Mouse (Mus musculus) left cerebral cortex, postnatal 14 days (tissue): Measurements from ENCODE around the gene Serpina3j. TPM values are rescaled to one million over a fixed set of nuclear protein-coding genes. Genes with fewer than 3 reads are reported as not detected.
"Not testable (repeated sequence)": the region's sequence is repeated elsewhere in the genome, so short reads cannot be mapped to it uniquely, and the experiment has no call there.

ENCODE experiments used
- DNase-seq, 2 experiments: peaks; one replicate each; pipeline ENCODE4 v3.0.0; 2021 to 2022; ENCODE audit warnings: low spot score in 2 of 2, mixed read lengths in 1 of 2
- intact Hi-C: fragments of 180-260 bp; cut with DNase I; formaldehyde crosslinking; loops from one replicate; pipeline ENCODE4 v1.15.1; 2025
- long read RNA-seq, 2 experiments: library from polyadenylated mRNA; stranded (forward); transcript quantifications; one replicate each; pipeline ENCODE4 v2.0.0; 2021
- total RNA-seq, 2 experiments: library from RNA; stranded (reverse); gene quantifications; 2 replicates each; pipeline ENCODE4 v1.2.3; 2021

The Serpina3j gene
- not detected for total RNA-seq
- long read RNA-seq, experiment 1: 0 reads
- long read RNA-seq, experiment 2: 0 reads

DNA sequence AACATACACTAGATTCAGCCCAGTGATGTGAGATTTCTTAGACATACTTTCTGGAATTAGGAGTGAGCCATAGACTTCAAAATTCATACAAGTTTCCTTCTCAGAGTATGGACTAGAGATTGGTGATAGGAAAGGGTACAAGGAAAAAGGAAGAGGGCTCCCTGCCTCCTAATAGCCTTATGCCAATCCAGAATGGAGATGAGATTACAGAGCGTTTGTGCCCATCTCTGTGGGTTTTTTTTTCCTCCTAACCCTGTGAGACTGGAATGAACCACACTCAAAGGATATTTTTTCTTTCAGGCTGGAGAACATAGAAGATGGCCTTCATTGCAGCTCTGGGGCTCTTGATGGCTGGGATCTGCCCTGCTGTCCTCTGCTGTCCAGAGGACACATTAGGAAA, at the start of gene Serpina3j:
Gene Serpina3j, plus strand, starts transcription at position 301 of the 400 bp plus-strand sequence.
- intact Hi-C loops: no loop called here
- no peak for DNase-seq

DNA sequence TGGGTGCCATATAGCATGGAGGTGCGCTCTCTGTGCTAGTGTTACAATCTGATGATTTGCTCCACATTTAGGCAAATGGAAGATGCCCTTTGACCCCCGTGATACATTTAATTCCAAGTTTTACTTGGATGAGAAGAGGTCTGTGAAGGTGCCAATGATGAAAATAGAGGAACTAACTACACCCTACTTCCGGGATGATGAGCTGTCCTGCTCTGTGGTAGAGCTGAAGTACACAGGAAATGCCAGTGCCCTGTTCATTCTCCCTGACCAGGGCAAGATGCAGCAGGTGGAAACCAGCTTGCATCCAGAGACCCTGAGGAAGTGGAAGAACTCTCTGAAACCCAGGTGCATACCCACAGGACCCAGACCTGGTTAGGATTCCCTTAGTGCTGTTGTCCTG, 48.0 kb upstream of the Serpina3j start:
- intact Hi-C loops: no loop called here

DNA sequence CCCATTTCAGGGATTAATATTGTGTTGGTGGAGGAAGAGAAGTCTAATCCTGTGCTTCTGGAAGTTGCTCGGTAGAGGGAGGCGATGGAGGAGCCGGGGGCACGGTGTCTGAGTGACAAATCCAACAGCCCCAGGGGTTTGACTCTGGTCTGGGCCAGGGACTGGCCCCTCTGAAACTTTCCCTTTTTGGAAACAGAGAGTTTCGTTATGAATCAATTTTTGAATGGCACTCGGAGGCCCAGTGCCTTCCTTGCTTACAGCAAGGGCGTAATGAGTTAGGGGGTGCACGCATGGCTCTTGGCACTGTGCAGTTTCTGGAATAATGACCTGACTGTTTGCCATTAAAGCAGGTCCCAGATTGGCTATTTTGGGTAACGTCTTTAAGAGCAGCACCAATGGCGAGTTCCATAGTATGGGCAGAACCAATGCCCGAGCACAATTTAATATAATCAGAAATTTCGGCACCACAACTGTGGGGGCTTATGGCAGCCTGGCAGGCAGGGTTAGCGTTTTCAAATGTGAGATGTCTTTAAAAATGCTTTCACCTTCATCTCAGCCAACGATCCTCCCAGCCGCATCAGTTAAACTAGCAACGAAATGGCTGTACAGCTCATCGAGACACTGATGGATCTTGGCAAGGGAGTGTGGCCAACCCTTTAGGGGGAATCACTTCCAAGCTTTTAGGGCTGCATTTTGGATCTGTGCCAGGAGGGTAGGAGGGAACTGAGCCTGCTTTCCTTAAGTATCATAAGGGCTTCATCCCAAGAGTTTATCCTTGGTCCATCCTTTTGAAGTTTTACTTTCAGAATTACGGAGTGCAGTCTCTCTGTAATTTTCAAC, 35.9 kb upstream of the Serpina3j start:
- DNase-seq: no peak
- intact Hi-C loops: no loop called here

More for the DNA sequence above, 48.0 kb upstream of the Serpina3j start:
- DNase-seq: no peak

DNA sequence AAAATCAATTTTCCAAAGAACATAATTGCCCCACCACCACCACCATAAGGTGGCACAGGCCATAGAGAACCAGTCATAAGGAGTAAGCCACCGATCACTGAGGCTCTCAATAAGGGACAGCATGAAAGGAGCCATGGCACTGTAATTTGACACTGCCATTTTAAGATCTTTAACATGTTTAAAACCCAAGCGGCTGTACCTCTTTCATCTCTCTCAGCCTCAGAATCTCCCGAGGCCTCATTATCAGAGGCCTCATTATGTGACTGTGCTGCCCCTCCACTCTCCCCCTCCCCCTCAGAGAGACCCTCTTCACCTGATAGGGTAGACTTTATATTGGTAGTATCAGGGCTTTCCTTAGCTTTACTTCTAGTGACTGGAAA, 35.3 kb upstream of the Serpina3j start:
- intact Hi-C loops: no loop called here
- DNase-seq: no peak

DNA sequence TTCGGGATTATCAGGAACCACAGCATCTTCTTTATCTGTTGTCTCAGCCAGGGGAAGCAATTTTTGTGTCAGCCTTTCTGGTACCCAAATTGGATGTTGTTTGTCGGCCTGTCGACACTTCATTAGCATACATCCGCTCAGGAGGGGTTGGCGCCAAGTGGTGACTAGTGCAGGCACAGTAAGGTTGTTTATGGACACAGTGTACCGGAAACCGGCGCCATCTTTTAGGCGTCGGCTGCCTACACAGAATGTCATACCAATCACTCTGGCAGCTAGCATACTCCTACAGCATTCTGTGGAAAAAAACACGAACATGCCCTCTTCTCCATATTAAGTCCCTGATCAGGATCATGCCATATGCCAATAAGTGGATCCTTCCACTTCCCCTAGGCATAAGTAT, 31.0 kb upstream of the Serpina3j start:
- no peak for DNase-seq
- intact Hi-C loops: no loop called here

DNA sequence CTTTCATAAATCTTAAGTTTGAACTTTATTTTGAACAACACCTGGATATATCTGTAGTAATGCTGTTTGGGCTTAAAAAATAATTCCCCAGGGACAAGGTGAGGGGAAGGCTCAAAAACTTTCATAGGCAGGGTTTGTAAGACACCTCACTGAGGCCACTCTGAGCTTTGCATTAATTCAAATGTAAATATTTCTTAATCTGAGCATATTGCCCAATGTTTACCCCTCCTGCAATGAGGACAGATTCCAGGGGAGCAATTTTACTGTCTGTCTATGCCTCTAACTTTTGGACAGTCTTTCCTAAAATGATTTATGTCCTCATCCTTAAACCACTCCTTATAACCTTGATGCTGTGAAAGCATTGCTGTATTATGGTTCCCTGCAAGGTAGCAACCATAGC, 26.0 kb upstream of the Serpina3j start:
- intact Hi-C loops: no loop called here

DNA sequence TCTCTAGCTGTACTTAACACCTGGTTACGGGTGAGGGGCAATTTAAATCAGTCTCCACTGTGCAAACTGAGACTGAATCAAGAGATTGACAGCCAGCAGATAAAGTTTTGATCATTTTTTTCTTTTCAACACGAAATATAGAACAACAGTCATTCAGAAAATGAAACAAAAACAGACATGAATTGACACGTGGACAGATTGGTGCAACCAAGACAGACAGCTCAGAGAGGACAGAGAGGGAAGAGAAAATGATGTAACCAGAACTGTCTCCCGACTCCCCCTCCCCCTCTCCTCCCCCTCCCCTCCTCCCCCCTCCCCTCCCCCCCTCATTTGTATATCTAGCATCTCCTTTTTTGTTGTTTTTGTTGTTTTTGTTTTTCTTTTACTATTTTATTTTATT, 24.5 kb upstream of the Serpina3j start:
- intact Hi-C loops: no loop called here

More for the DNA sequence above, 26.0 kb upstream of the Serpina3j start:
- DNase-seq: no peak

DNA sequence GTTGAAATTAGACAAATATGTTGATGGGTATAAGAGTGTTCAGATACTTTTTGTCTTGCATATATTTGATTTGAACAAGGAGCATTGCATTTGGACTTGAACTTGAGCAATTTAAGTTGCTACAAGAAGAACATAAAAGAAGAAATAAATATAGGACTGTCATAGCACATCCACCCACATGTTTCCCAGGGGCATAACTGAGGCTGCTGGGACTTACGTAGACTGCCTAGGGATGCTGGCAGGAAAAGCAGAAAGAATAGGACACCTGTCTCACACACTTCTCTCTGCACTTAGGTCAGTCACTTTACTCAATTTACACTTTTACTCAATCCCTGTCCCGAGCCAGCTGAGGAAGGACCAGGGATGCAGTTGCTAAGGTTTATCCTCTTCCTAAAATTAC, 20.4 kb upstream of the Serpina3j start:
- intact Hi-C loops: no loop called here
- peak in 1 of 2 experiments; percentile 18 for DNase-seq

More for the DNA sequence above, 24.5 kb upstream of the Serpina3j start:
- DNase-seq: no peak

DNA sequence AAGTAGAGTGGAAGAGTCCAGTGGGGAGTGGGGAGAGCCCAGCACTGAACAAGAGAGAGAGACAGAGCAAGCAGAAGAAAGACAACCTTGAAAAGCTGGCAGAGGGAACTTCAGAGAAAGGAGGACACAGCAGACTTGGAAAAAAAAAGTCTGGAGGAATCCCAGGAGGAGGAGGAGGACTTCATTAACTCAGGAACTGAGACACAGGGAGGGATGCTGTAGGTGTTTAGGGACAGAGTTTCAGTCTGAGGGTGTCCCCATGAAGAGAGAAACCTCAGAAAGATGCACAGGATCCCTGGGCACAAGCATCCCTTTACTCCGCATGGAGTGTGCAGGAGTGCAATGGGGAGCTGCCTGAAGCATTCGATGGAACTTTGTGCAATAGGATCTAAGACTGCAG, 16.3 kb upstream of the Serpina3j start:
- intact Hi-C loops: no loop called here
- no peak for DNase-seq

DNA sequence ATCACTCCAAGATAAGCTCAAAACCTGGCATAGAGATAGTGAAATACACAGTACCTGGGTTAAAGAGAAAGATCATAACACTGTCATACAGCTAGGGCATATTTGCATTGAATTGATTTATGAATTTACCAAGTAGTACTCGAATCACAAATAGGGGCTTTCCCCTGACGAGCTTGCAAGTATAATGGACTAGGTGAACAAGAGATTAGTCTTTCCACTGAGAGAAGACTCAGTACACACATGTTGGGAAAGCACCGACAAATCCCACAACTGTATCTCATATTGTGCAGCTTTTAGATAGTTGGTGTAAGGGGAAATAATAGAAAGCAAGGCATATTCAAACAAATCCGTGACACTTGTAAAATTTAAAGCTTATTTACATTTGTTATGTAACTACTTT, 8.4 kb upstream of the Serpina3j start:
- intact Hi-C loops: no loop called here
- no peak for DNase-seq

DNA sequence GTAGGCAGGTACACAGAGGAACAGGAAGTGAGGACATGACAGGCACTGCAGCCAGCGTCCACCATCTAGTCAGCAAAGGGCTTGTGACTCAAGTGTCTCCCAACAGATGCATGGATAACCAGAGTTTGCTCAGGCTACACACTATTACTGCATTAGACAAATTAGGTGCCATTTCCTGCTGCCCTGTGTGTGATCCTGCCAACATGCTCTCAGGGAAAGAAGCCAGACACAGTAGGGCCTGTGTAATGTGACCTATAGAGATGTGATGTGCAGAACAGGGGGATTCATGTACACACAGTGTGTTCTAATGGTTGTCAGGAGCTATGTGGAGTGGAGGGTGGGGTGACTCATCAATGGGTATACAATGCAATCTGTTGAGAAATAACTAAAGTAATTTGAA, 8.1 kb downstream of the Serpina3j start:
- intact Hi-C loops: no loop called here

DNA sequence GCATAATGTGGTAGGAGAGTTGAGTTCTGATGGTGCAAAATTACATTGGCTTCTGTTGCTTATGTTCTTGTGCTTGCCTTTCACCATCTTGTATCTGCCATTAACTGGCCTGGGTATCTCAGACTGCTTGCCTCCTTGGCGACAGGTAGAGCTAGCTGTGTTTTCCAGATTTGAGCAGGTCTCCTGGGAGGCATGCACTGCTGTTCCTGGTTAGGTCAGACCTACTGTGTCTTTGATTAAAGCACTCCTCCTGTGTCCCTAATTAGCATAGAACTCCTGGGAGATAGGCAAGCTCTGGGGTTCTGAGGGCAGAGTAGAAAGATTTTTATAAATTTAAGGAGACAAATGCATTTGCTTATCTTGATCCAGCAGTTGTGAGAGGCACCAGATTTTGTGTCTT, 17.3 kb downstream of the Serpina3j start:
- no peak for DNase-seq
- intact Hi-C loops: no loop called here

More for the DNA sequence above, 8.1 kb downstream of the Serpina3j start:
- DNase-seq: no peak

DNA sequence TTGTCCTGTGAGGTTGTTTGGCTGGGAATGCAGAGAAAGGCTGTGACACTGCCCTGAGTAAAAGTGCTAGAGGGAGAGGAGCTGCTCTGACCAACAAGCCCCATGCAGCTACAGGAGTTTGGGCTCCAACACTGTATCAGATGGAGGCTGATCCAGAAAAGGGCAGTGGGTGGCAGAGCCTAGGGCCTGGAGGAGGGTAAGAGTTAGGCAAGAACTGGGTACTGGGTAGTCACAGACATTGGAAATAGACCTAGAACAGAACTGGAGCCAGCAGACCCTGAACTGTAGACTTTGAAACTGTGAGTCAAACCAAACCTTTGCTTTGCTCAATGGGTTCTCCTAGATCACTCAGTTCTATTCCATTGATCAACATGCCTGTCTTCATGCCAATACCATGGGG, 22.5 kb downstream of the Serpina3j start:
- DNase-seq, intact Hi-C loops: not testable (repeated sequence)

DNA sequence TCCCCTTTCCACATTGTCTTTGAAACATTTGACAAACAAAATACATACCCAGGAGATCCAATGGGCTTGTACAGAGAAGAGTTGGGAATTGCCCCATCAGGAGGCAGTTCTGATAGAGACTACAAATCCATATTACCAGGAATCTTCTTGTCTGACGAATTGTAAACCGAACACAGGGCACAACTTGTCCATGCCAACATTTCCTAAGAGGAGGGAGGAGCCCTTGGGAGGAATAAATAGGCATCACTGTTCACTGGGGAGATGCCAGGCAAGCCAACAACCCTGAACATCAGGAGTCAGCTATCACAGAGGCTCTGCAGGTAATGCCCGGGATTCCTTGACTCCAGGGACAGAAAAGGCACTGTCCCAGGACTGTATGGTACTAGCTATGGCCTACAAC, 23.9 kb downstream of the Serpina3j start, which contains the start of the genes Serpina3k and Serpina3m:
Gene Serpina3k, plus strand, starts transcription at position 261 of the 400 bp plus-strand sequence.
Gene Serpina3m, plus strand, starts transcription at position 261 of the 400 bp plus-strand sequence.
- intact Hi-C loops: not testable (repeated sequence)

DNA sequence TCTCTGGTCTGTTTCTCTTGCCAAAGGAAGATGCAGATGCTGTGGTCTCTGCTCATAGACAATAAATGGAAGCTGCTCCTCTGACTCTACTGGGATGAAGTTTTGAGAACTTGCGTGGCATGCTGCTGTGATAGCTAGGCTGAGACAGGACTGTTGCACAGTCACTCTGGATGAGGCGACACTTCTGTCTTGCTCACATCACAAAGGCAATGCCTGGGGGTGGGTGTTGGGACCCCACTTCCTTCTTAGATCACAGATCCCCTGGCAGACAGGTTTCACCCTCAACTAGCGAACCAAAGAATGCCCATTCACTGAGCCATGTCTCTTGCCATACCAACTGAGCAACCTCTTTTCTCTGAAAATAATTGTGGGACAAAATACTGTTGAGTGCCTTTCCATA, 24.4 kb downstream of the Serpina3j start:
- intact Hi-C loops: no loop called here
- no peak for DNase-seq

More for the DNA sequence above, 23.9 kb downstream of the Serpina3j start, which contains the start of the genes Serpina3k and Serpina3m:
- DNase-seq: not testable (repeated sequence)

DNA sequence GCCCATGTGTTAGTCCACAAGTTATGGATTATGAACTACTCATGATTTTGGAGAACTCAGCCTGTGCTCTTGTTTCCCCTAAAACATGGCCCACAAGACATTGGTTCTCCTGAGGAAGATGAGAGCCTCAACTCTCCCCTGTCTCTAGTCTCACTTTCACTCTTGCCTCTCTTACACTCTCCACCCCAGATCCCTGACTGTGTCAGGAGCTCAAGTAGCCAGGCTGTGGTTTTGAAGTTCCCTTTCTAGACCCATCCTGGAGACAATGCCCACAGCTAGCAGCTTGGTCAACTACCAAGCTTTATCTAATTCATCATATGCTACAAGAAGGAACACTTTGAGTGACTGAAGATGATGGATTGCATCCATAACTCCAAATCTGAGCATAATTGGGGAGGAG, 28.1 kb downstream of the Serpina3j start:
- intact Hi-C loops, DNase-seq: not testable (repeated sequence)

DNA sequence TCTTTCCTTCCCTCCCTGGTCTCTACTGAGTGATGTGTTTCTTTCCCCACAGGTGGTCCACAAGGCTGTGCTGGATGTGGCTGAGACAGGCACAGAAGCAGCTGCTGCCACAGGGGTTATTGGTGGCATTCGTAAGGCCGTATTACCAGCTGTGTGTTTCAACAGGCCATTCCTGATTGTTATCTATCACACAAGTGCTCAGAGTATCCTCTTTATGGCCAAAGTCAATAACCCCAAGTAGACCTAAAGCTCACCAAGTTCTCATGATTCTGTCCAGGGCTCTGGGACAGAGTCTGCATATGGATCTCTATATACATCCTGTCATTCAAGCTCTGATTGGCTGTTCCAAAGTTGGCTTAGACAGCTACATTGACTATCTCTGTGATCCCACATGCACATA, 30.8 kb downstream of the Serpina3j start:
- intact Hi-C loops: no loop called here
- no peak for DNase-seq

DNA sequence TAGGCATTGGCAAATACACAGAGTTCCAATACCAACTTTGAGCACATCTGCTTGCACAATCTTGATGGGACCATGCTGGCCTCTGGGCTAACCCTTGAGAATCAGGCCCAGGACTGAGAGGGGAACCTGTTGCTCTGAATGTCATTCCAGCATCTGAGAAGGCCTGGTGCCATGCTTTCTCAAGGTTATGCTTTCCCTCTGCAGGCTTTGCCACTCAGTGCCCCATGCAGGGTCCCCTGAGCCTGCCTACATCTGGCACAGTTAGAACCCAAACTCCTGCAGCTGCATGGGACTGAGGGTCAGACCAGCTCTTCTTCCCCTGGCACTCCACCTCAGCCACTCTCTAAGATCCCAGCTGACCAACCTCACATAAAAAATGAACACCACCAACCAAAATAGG, 31.4 kb downstream of the Serpina3j start:
- no peak for DNase-seq
- intact Hi-C loops: no loop called here

DNA sequence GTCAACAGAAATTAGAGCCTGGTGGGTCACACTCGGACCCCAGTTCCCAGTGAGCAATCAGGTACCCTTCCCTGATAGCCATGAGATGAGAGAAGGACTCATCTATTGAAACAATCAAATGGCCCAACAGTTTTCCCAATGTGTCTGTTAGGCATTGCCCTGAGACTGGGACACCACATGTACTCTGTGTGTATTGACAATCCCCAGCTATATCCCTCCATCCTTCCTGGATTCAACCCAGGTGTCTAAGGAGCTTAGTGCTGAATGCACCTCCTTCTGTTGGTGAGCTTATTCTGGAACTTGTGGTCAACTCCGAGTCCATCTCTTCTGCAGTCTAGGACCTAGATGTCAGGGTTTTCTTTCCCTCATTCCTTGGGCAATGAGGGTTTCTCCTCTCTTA, 32.7 kb downstream of the Serpina3j start:
- intact Hi-C loops: no loop called here
- DNase-seq: no peak

DNA sequence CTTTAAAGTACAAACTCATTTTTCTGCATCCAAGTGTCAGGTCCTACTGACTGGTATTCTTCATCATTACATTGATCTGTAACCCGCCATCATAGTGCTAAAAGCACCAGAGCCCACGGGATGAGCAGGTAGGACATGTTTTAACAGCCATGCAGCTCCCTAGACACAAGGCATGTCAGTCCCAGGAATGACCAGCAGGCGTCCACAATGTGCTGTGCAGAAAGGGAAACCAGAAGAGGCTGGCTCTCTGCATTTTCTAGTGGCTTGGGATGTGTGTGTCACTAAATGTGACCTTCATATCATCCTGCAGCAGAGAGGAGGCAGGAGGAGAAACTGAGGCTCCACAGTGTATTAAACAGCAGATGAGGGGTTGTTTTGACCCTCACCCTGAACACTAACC, 37.5 kb downstream of the Serpina3j start:
- peak; percentile 47 to 69 for DNase-seq
- intact Hi-C loops: loop anchor here (5.0 kb wide), 1 partner anchor 65 kb away; no protein-coding TSS in a partner anchor

DNA sequence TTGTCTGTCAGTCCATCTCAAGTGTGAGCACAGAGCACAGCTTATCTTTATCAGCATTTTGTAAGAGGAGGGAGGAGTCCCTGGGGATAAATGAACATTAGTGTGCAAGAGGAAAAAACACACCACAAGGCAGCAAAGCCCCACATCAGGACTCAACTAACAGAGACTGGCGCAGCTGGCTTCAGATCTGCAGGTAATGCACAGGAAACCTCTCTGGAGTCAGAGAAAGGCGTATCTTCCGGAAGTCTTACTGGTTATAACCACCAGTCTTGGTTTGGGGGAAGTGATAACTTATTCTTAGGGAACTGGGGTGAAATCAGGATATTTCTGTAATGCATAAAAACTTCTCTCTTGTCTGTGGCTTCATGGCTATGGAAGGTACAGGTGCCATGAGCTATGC, 41.7 kb downstream of the Serpina3j start:
- DNase-seq: no peak
- intact Hi-C loops: no loop called here
